Mouse (Mus musculus) G1E (cell line): ENCODE measurements around the gene Gm8897.
"Not testable (repeated sequence)": the region's sequence is repeated elsewhere in the genome, so short reads cannot be mapped to it uniquely, and the experiment has no call there.

Experiments
- CTCF ChIP-seq: IDR thresholded peaks from 2 replicates; pipeline ENCODE4 v1.5.1; 2012; ENCODE audit warnings: low read depth, low read length, inconsistent platforms, mixed read lengths
- GATA1 ChIP-seq: IDR thresholded peaks from 2 replicates; pipeline ENCODE4 v1.6.1; 2012; ENCODE audit warnings: borderline replicate concordance, low read length, inconsistent platforms, mixed read lengths
- POLR2AphosphoS5 ChIP-seq: IDR thresholded peaks from 2 replicates; pipeline ENCODE4 v1.6.1; 2012; ENCODE audit warnings: low read depth, low read length, inconsistent platforms; ENCODE audit not compliant: insufficient replicate concordance
- TAL1 ChIP-seq: conservative IDR thresholded peaks from 2 replicates; pipeline ENCODE4 v1.6.1; 2012; ENCODE audit warnings: low read depth, low read length, inconsistent platforms, mixed read lengths

DNA sequence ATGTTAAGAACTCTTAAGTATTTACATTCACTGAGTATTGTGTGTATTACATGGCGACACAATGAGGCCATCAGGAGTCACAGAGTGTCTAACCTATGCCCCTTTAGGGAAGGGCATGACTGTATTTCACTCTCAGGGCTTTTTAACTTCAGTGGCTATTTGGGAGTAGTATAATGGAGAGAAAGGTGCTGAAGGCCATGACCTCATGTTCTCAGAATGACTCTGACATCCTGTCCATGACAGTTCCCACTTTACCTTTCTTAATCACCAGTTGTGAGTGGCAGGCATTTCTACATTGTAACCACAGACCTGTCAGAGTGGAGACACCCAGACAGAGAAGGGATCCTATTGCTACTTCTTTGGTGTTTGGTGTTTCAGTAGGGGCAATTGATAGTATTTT is 473 bp downstream of the Gm8897 start:
- not testable (repeated sequence) for TF ChIP-seq CTCF, GATA1, POLR2AphosphoS5, TAL1
